Mouse (Mus musculus): ENCODE results near the gene Gpx3.

- no peak for TF ChIP-seq CTCF (IDR thresholded peaks at IDR 0.05; ENCODE audit: borderline replicate concordance, insufficient read depth, low read depth, low read length)
- TF ChIP-seq POLR2A (IDR thresholded peaks at IDR 0.05; ENCODE audit: borderline replicate concordance, insufficient read depth, low read length), result no peak
These were observed 52.5 kb downstream of the Gpx3 start for GRCm38 (mm10) chr11:54954716-54955115.

Measured in cerebellum, adult 2 months (tissue).